Mouse (Mus musculus) frontal cortex, adult (tissue): ENCODE measurements around the gene 4933430I17Rik.
"Not testable (repeated sequence)": the region's sequence is repeated elsewhere in the genome, so short reads cannot be mapped to it uniquely, and the experiment has no call there.

ENCODE experiments used
- ATAC-seq: cut with Nextera tagmentation; 2 replicates; pipeline ENCODE4 v1.9.2; 2017; ENCODE audit warnings: mild to moderate bottlenecking, moderate library complexity, mixed read lengths; ENCODE audit not compliant: low TSS enrichment

Gene 4933430I17Rik

GRCm38 (mm10) chr4:62544801-62545200 lies 19.6 kb downstream of the 4933430I17Rik start:
- ATAC-seq = no peak

- no peak for ATAC-seq
Measured at GRCm38 (mm10) chr4:62551966-62552365, 26.8 kb downstream of the 4933430I17Rik start.

DNA sequence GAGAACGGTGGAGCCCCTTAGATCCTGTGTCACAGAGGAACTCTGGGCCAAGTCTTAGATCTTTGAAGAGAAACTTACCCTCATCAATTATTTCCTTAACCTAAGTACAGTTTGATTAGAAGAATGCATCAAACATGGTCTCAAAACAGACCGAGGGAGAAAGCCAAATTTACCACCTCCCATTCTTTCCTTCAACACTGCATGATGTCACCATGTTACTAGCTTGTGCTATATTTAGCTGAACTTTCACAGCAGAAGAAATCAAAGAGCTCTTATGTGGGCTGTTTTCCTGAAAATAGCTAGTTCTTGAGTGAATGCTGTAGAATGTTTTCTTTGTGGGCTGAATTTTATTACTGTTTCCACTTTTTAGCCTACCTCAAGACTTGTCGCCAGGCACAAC lies 32.3 kb downstream of the 4933430I17Rik start:
- peak; percentile 86 for ATAC-seq

DNA sequence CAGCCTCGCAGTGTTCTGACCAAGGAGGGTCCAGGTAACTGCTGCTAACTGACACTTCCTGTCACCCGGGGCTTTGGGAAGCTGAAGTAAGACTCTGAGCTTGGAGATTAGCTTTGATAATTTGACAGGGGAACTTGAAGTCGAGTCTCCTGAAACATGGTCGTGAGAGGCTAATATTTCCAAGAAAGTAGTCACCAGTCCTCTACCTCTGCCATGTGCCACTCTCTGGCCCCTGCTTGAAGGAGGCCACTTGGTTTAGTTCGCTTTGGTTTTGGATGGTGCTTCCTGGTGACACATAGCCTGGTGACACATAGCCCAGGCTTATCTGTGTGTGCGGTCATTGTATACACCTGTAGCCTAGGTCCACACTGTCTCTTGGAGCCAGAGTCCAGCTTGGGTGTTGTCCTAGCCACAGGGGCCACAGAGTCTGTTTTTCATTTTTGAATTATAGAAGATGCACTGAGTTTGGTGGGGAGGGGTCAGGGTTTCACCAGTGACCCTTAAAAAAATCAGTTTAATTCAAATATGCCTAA lies 34.7 kb downstream of the 4933430I17Rik start, which contains the start of gene Rgs3:
Rgs3 (plus strand) TSS at position 51 of the 533 bp plus-strand sequence.
- no peak for ATAC-seq

DNA sequence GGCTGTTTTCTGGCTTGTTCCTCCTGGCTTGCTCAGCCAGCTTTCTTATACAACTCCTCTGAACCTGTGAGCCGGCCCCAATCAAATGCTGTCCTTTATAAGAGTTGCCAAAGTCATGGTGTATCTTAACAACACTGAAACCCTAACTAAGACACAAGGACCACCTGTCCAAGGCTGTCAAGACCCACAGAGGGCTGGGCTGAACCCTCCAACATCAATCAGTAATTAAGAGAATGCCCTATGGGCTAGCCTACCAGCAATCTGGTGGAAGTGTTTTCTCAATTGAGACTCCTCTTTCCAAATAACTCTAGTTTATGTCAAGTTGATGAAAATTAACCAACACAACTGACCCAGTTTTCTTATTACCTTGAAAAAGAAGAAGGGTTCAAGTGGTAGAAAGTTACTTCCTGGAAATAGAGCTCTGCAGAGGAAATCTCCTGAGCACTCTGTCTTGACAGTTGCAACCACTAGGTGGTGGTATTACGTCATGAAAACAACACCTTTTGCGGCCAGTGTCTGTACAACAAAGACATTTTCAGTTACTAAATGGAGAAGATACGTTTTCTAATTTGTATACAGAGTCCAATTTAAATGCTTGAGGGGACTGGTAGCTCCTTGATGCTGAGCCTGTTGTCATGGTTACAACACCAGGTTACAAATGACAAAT lies 35.9 kb downstream of the 4933430I17Rik start:
- ATAC-seq = peak; percentile 88

- no peak; the same call in 1 of the 2 replicates for ATAC-seq
Measured at GRCm38 (mm10) chr4:62561630-62562001, 36.4 kb downstream of the 4933430I17Rik start.

DNA sequence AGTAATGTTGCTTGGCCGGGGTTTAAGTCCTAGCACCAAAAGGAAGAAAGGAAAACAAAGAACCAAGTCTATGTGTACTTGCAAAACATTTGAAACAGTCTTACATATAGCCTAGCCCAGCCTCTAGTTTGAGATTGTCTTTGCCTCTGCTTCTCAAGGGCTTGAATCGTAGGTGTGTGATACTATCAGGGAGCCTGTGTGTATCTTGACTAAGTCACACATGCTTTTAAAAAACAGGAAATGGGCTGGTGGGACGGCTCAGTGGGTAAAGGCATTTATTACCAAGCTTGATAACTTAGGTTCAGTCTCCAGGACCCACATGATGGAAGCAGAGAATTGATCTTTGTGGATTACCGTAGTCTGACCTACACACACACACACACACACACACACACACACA lies 36.8 kb downstream of the 4933430I17Rik start:
- ATAC-seq = no peak

DNA sequence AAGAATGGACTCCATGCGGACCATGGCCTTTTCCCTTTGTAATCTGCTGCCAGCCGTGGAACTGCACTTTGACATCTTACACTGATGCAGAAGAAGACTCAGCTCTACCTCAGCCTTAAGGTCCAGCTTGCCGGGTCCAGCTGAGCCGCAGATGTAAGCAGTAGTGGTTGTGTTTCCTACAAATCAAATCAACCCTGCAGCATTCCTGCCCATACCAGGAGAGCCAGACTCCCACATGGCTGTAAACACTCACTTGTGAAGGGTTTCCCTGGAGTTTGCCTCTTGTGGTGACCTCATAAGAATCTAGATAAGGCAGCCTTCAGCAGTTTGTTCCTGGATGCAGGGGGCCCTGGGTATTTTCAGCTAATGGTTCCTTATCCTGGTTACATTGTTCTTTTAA lies 41.4 kb downstream of the 4933430I17Rik start:
- no peak for ATAC-seq

- no peak for ATAC-seq
Measured at GRCm38 (mm10) chr4:62567696-62568095, 42.5 kb downstream of the 4933430I17Rik start.

DNA sequence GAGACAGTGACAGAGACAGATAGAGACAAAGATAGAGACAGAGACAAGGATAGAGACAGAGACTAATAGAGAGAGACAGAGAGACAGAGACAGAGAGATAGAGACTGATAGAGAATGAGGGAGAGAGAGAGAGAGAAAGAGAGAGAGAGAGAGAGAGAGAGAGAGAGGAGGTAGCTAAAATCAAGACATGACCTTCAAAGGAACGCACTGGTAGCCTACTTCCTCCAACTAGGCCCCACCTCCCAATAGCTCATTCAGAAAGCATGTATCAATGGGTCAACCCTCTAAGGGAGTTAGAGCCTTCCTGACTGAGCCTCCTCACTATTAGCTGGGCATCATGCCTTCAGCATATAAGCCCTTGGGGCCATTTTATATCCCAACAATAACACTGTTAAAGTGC lies 43.2 kb downstream of the 4933430I17Rik start:
- ATAC-seq = no peak

DNA sequence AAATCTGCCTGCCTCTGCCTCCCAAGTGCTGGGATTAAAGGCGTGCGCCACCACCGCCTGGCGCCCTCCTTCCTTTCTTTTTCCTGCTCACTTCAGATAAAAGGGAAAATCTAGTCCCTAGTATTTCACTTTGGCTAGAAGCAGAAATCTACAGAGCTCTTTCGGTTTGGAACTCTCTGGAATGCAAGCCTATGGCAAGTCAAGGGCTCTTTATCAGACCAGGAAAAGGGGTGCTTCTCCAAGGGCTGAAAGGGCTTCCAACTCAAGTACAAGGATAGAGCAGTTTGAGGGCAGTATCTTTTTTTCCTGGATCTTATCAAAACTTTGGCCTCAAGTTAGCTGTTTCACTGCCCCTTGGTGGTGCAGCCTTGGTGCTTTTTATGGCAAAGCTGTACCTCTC lies 44.4 kb downstream of the 4933430I17Rik start:
- no peak for ATAC-seq

DNA sequence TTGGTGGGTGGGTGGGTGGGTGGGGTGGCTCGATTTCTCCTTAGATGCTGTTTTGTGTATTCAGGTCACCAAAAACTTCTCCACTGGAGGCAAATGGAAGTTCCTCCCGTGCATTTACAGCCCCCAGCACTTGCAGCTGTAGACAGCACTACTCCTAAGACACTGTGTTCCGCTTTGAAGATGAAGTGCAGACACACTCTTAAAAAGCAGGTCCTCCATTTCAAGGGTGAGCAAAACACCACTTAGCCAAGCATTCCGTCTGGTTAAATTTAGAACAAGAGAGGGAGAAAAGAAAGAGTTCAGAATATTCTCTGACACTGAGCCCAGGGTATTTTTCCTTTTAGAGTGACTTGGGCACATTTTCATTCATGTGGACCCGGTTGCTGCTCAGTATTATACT lies 44.9 kb downstream of the 4933430I17Rik start:
- peak; percentile 44; the same call in 1 of the 2 replicates for ATAC-seq

- ATAC-seq = peak; percentile 86
Measured at GRCm38 (mm10) chr4:62582365-62583264, 57.4 kb downstream of the 4933430I17Rik start.

DNA sequence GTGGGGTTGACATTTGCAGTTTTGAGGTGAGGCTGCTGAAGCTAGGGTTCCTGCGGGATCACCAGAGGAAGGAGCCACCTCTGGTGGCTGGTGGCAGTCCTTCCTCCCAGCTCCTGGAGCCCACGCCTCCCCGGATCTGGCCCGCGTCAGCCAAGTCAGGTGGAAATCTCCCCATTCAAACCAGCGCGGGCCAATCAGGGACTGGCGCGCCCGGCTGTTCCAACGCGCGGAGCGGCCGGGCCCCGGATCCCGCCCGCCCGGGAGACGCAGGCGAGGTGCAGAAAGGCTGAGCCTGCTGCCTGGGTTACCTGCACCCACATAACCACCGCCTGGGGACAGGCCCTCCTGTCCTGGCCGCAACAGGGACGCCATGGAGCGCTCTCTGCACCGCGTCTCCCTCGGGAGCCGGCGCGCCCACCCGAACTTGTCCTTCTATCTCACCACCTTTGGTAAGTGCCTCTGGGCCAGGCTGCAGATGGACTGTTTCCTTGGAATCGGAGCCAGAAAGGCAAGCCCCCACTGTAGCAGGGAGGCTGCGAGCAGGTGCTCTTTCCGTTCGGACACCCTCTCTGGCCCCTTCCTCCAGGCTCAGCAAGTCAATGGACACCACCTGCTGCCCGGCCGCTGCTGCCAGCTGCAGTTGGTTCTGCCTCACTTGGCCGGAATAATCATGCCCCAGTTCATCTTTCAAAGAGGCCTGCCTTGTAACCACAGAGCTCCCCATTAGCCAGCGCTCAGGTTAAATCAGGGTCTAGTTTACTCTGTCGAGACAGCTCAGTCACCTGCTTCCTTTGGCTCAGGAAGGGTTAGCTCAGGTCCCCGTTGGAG lies 58.3 kb downstream of the 4933430I17Rik start:
- peak; percentile 87 for ATAC-seq

- no peak for ATAC-seq
Measured at GRCm38 (mm10) chr4:62587067-62587466, 61.9 kb downstream of the 4933430I17Rik start.

GRCm38 (mm10) chr4:62590878-62591277 lies 65.7 kb downstream of the 4933430I17Rik start:
- ATAC-seq = no peak

DNA sequence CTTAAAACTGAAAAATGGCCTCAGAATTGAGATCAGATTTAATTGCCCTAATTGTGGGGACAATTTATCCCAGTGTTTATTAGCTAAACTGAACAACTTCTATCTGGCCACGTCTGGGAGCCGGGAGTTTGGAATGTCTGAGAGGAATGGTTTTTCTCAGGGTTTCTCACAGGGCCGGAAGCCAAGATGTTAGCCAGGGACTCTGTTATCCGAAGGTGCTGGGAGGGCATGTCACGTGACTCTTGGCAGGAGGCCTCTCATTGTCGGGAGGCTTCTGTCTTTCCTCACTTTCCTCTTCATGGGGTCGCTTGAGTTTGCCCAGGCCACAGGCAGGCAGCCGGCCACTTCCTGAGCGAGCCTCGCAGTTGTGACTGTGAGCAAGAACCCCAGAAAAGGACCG lies 66.2 kb downstream of the 4933430I17Rik start:
- no peak for ATAC-seq

GRCm38 (mm10) chr4:62593546-62594240 lies 68.5 kb downstream of the 4933430I17Rik start:
- not testable (repeated sequence) for ATAC-seq

GRCm38 (mm10) chr4:62594442-62594841 lies 69.3 kb downstream of the 4933430I17Rik start:
- ATAC-seq = no peak

GRCm38 (mm10) chr4:62596051-62596450 lies 70.9 kb downstream of the 4933430I17Rik start:
- ATAC-seq = no peak
